Mouse (Mus musculus) gastrocnemius, postnatal 14 days (tissue): ENCODE data around the gene Rab26. TPM values are rescaled to one million over a fixed set of nuclear protein-coding genes. Genes with fewer than 3 reads are reported as not detected.

Source experiments
- DNase-seq: peaks from one replicate; pipeline ENCODE4 v3.0.0; 2021; ENCODE audit warnings: mixed read lengths
- intact Hi-C: fragments of 180-260 bp; cut with DNase I; formaldehyde crosslinking; loops from one replicate; pipeline ENCODE4 v1.15.1; 2025; ENCODE audit warnings: low total_unique reads
- total RNA-seq, 2 experiments: library from RNA; stranded (reverse); gene quantifications; 2 replicates each; pipeline ENCODE4 v1.2.3; 2021

Gene Rab26
- total RNA-seq, 2 experiments from 2014 or later, result 0.21 to 0.27 TPM

DNA sequence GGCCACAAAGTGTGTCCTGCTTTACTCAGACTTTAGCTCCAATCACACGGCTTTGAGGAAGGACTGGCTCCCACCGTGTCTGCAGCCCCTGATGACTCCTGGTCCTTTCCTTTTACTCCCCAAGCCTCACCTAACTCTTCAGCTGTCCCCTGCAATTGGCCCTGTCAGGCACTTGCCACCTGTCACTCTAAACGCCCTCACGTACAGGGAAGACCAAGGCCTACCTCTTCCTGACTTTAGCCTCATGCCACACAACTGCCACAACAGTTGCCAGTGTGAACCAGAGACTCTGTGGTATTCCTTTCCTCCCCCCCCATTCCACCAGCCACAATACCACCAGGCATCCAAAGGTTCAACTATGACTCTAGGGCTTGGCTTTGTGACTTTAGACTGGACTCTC lies 13.6 kb downstream of the Rab26 start:
- intact Hi-C loops, result no loop called here
- no peak for DNase-seq

DNA sequence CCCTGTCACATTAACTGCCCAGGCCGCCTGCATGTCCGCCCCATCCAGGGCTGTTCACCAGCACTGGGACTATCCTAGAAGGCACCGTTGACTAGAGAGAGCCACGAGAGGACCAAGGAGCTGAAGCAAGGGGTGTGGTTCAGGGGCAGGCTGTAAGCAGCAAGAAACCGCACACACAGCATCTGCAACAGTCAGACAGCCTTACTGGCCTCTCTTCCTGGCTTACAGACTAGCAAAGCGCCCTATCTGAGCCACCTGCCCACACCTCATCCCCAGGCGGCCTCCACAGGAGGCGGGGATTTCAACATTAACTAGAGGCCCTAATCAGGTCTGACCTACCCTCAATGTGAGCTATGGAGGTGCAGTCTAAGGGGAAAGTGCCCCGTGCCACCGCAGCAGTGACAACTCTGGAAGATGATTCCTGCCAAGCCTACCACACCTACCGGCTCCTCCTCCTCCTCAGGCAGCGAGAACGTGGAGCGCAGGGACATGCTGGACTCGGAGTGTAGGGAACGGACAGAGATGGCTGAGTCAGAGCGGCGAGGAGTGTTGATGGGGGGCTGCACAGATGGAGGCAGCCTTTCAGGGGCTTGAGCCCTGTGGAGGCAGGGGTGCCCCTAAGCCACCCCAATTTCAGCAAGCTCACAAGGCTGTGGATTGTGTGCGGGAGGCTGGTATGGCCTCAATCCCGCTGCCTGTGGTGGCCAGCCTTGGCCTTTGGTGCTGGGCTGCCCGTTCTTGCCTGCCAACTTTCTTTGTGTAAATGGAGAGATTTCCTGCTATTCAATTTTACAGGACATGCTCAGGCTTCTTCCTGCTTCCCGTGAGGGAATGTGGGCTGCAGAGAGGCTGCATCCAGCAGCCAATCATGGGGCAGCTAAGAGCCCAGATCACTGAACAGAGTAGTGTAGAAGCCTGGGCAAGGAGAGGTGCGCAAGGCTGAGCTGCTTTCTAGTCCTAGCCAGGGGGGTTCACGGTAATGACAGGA lies 19.4 kb downstream of the Rab26 start:
- intact Hi-C loops, result loop anchor here (5.0 kb wide), 1 partner anchor 32 kb away; no protein-coding TSS in a partner anchor
- no peak for DNase-seq

DNA sequence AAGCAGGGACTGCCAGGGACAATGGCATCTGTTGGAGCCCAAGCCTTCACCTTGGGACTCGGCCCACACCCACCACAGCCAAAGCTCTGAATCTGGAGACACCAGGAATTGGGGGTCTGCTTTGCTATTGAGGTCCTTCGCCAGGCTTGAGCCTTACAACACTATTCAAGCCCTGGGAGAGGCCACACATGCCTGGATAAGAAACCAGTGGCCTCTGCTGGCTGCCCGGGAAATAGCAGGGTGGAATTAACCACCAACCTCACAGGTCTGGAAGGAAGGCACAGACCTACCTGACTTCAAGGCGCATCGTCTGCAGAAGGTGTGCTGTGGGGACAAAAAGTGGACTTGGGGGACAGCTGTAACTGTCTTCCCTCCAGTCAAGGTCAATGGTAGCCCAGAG lies 20.4 kb downstream of the Rab26 start:
- peak; percentile 45 for DNase-seq
- intact Hi-C loops, result no loop called here

DNA sequence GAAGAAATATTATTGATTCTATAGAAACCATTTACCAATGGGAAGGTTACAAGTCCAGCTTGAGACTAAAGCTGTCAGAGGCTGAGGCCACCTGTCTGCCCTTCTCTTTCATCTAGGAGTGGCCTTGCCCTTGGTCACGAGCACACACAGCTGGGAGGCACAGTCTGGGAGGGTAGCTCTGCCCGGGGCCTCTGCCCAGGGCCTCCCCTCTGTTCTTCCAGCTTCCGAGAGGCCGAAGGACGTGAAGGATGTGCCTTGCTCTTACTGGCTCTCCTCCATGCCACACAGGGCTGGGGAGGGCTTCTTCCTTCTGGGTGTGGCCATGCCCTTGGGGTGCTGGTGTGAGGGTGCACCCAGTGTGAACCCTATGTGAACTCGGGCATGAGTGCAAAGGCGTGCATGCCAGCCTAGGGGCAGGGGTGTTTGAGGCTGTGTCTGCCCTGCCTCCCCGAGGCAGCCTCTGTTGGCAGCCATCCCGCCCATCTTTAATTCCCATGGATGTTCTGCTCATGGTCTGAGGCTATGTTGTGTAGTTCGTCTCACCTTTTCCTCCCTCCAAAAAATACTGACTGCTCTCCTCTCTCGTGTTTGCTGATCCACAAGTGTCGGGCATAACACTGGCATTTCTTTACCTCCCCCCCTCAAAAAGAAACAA lies 26.1 kb downstream of the Rab26 start:
- intact Hi-C loops, result no loop called here
- DNase-seq, result no peak

DNA sequence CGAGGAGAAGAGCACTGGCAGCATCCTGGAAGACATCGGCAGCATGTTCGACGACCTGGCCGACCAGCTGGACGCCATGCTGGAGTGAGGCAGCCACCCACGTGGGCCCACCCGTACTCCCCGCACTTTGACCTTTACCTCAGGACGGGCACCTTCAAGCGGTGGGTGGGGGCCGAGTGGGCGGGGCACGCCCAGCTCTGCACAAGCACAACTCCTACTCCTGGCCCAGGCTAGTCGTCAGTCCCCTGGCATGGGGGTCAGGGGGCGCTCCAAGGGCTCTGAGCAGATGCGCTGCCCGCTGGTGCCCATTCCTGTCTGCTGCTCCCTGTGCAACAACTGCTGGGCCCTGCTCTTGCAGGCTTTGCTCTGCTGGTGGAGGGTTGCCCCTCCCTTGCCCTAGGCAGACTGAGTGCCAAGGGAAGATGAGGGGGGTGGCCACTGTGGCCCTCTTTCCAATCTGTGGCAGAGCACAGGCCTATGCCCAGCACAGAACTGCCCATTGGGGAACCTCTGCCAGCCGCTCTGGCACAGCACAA lies 26.8 kb downstream of the Rab26 start:
- peak; percentile 38 for DNase-seq

DNA sequence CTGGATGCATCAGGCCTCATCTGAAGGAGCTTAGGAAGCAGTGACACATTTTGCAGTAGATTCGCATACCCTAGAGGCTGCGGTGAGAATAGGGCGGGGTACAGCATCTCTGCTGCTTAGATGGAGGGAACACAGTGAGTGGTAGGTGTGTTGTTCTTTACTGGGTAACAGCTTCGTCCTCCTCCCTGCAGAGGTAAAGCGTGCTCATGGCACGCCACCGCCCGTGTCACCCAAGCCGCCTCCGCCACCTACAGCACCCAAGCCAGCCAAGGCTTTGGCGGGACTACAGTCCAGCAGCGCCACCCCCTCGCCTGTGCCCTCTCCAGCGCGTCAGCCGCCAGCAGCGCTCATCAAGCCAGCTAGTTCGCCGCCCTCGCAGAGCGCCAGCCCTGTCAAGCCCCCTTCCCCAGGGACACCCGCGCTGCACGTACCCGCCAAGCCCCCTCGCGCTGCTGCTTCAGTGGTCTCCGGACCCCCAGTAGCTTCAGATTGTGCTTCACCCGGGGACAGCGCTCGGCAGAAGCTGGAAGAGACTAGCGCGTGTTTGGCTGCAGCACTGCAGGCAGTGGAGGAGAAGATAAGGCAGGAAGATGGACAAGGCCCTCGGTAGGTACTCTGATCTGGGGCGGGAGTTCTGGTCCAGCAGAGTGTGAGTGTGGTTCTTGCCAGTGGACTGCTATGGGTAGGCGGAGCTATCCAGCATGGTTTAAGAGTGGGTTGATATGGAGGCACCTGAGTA lies 27.5 kb downstream of the Rab26 start:
- intact Hi-C loops, result no loop called here
- peak; percentile 60 for DNase-seq

More for the DNA sequence above, 26.8 kb downstream of the Rab26 start:
- intact Hi-C loops, result no loop called here

DNA sequence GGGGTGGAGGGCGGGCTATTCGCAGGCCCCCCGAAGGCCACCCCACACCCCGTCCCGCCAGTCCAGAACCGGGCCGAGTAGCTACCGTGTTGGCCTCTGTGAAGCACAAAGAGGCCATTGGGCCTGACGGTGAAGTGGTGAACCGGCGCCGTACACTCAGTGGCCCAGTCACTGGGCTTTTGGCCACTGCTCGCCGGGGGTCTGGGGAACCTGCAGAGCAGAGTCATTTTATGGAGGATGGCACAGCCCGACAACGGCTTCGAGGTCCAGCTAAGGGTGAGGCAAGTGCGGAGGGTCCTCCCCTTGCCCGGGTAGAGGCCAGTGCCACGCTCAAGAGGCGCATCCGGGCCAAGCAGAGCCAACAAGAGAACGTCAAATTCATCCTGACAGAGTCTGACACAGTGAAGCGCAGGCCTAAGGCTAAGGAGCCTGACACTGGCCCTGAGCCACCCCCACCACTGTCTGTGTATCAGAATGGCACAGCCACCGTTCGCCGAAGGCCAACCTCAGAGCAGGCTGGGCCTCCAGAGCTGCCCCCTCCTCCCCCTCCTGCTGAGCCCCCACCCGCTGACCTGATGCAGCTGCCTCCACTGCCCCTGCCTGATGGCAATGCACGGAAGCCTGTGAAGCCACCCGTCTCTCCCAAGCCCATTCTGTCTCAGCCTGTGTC lies 28.6 kb downstream of the Rab26 start:
- no peak for DNase-seq
- intact Hi-C loops, result no loop called here

DNA sequence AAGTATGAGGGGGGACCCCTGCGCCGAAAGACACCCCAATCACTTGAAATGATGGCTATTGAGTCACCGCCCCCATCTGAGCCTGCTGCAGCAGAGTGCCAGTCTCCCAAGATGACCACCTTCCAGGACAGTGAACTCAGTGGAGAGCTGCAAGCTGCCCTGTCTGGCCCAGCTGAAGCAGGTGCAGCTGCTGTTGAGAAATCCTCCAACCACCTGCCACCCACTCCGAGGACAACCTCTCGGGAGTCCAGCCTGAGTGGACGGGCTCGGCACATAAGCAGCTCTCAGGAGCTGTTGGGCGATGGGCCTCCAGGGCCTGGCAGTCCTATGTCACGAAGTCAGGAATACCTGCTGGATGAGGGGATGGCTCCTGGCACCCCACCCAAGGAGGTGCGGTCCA lies 29.9 kb downstream of the Rab26 start:
- DNase-seq, result no peak
- intact Hi-C loops, result no loop called here

DNA sequence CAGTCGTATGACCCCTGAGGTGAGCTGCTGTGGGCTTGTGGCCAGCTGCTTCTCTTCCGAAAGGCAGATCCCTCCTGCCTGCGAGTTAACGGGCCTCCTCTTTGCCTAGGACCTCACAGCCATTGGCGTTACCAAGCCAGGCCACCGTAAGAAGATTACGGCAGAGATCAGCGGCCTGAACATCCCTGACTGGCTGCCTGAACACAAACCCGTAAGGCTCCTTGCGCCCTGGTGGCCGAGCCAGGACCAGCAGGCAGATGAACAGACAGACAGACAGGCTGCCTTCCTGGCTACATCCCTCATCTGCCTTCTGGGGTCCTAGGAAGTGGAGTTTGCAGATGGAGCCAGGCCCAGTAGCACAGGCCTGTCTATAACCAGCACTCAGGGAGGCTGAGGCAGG lies 31.8 kb downstream of the Rab26 start:
- no peak for DNase-seq
- intact Hi-C loops, result no loop called here

DNA sequence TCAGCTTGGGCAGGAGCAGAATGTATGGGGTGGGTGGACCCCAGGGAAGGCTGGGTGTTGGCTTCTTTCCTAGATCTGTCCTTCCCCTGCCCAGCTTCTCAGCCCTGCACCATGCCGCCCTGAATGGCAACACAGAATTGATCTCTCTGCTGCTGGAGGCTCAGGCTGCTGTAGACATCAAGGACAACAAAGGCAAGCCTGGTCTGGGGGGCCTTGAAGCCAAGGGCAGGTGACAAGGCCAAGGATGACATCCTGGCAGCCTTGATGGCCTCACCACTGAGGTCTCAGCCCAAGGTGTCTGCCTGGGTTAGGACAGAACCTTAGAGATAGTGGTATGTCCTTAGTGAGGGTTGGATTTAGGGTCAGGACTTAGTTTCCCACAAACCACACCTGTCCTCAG lies 38.0 kb downstream of the Rab26 start:
- intact Hi-C loops, result no loop called here
- no peak for DNase-seq

DNA sequence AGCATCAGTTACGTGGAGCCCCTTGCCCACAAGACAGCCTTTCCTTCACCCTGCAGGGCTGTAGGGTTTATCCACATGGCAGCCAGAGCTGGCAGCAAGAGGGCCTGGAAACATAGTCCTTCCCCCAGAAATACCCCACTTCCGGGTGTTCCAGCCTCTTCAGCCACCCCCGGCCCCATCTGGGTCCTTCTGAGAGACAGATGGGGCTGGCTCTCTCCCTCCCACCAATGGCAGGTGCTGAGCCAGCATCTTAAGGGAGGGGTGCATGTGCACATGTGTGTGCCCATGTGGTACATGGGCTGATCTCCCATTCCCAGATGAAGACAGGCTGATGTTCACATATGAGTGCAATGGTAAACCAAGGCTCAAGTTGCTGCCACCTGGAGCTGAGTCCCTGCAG lies 38.6 kb downstream of the Rab26 start:
- DNase-seq, result no peak
- intact Hi-C loops, result no loop called here

DNA sequence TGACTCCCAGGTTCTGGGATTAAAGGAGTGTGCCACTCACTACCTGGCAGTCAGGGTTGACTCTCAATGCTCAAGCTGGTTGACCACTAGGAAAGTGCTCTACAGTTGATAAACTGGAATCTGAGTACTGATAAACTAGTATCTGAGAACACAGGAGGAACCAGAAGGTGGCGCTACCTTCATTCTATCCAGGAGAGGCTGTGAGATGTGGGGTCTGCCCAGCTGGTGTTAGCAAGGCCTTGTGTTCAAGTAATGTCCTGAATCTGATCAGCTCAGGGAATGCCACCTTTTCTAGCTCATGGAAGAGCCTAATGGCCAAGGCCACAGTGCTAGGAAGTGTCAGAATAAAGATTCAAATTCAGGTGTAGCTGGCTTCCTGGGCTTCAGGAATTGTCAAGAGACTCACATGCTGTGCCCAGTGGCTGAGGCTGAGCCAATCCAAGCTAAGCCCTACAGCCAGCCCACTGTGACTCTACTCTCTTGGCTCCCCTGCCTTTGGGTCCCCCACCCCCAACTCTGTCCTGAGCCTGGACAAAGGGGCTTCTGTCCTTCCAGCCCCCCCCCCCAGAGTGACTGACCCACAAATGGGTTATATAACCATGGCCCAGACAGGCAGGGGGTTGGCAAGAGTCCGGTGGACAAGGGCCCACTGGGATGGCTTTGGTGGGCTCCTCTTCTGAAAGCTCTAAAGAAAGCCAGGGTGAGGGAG lies 39.2 kb downstream of the Rab26 start:
- intact Hi-C loops, result no loop called here
- DNase-seq, result peak; percentile 50

DNA sequence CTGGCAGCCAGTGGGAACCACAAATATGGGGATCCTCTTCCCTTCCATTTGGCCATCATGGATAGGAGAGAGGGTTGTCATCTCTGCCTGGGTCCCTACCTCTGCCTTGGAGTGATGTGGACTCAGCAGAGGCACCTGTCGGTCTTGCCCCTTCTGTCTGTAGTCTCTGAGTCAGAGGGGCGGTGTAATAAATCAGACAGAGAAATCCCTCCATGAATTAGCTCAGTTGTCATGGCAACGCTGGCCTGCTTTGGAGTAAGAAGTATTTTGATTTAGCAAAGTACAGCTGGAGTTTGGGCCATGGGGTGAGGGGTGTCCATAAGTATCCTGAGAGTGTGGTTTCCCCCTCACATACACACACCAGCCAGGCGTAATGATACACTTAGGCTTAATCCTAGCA lies 43.6 kb downstream of the Rab26 start:
- intact Hi-C loops, result no loop called here

DNA sequence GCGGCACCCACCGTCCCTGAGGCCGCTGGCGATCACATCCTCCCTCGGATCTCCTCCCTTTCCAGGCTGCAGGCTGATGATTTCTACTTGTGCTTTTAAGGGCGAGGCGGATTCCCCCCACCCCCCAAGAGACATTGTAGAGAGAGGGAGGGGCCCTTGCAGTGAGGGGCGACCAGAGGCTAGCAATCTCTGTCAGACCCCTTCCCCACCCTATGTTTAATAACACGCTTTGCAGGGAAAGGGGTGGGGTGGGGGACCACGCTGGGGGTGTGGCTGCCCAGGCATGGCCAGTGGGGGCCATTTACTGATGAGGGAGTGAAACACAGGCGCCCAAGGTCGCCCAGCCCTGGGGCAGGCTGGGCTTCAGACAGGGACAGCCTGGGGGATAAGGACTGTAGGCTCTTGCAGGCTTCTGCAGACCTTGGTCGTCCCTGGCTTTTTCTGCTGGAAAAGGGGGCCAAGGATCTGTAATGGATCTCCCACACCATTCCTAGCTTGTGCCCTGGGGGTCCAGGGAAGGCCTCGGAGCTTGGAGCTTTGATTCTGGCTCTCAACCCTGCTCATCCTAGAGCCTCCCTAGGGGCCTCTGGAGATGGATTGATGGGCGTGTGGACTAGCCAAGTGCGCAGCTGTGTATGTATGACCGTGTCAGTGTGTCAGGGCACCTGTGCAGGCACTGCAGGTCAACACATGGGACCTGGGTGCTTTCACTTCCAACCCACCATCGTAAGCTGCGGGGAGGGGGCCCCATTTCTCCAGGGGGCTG lies 44.6 kb downstream of the Rab26 start:
- no peak for DNase-seq
- intact Hi-C loops, result loop anchor here (5.0 kb wide), 1 partner anchor 38 kb away; the partner anchor contains the start of gene Traf7

More for the DNA sequence above, 43.6 kb downstream of the Rab26 start:
- no peak for DNase-seq

DNA sequence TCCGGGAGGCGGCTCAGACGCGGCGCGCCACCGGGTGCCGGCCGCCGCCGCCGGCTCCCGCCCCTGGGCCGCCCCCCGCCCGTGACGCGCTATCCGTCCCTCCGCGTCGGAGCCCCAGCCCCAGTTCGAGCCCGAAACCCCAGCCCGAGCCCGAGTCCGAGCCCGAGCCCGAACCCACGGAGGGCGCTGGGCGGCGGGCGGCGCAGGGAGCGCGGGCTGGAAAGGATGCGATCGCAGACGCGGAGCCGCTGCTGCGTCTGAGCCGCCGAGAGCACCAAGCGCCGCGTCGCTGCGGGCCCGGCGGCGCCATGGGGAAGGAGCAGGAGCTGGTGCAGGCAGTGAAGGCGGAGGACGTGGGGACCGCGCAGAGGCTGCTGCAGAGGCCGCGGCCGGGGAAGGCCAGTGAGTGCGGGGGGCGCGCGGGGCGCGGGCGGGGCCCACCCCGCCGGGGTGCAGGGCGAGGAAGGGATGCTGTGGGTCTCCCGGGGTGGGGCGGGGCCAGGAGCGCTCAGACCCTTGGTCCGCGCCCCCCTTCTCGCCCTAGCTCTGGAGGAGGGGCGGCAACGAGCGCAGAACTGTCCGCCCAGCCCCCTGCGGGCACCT lies 45.2 kb downstream of the Rab26 start:
- no peak for DNase-seq
- intact Hi-C loops, result loop anchor here (5.0 kb wide), 1 partner anchor 39 kb away; the partner anchor contains the start of gene Traf7

DNA sequence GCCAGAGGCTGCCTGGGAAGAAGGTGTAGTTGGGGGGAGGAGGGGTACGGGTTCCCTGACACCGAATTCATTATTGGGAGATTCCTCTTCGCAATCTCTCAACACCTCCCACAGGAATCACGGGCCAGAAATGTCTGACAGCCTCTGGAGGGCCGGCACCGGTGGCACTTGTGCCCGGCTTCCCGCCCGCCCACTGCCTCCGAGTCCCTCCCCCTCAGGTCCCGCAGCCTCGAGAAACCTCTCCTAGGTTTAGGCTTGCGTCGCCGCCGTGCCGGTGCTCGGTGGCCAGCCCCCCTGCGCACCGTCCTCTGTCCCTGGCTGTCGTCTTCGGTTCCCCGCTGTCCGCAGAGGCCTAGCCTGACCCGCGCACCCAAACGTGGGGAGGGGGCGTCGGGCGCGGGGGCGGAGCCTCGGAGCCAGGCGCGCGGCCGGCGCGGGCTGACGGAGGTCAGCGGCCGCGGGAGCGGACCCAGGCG lies 45.8 kb downstream of the Rab26 start, which contains the start of gene Caskin1:
Gene Caskin1 (plus strand): TSS at position 416 of the 476 bp plus-strand sequence.
- no peak for DNase-seq
- intact Hi-C loops, result loop anchor here (5.0 kb wide), 1 partner anchor 39 kb away; the partner anchor contains the start of gene Traf7
